Mouse (Mus musculus) adipose tissue, adult 10 weeks (tissue): Measurements from ENCODE around the gene F2rl2. TPM values are rescaled to one million over a fixed set of nuclear protein-coding genes. Genes with fewer than 3 reads are reported as not detected.

ENCODE experiments used
- polyA plus RNA-seq: library from polyadenylated mRNA; stranded (reverse); fragments of 350-450 nt; fragmentation: Illumina TruSeq; extraction: RNeasy Lipid Tissue Mini Kit (QIAGEN cat#74804); gene quantifications from one replicate; pipeline ENCODE4 v1.2.3, GENCODE M21; 2014; ENCODE audit warnings: low read depth, low replicate concordance

Gene F2rl2
- 0.35 TPM for polyA plus RNA-seq

GRCm38 (mm10) chr13:95696654-95697163 lies at the start of gene F2rl2:
F2rl2 (plus strand) TSS chr13:95696853.

Other genes with a start within 250 kb of the F2rl2 start
- gene S100z, start 218.1 kb upstream of the F2rl2 start, polyA plus RNA-seq, result 6.6 TPM
- 12.1 TPM for gene F2rl1, start 171.6 kb upstream of the F2rl2 start, polyA plus RNA-seq
- gene F2r, start 78.4 kb upstream of the F2rl2 start, polyA plus RNA-seq, result 8.3 TPM
- gene Iqgap2, start 195.1 kb downstream of the F2rl2 start, polyA plus RNA-seq, result 37.0 TPM